Mouse (Mus musculus): ENCODE measurements at regions not wholly inside any gene's neighbourhood (a gene's known extent, or its start where the extent isn't known, plus 50 kb on each side); places are given as distances from the start of the nearest gene placed in this dataset.

DNA sequence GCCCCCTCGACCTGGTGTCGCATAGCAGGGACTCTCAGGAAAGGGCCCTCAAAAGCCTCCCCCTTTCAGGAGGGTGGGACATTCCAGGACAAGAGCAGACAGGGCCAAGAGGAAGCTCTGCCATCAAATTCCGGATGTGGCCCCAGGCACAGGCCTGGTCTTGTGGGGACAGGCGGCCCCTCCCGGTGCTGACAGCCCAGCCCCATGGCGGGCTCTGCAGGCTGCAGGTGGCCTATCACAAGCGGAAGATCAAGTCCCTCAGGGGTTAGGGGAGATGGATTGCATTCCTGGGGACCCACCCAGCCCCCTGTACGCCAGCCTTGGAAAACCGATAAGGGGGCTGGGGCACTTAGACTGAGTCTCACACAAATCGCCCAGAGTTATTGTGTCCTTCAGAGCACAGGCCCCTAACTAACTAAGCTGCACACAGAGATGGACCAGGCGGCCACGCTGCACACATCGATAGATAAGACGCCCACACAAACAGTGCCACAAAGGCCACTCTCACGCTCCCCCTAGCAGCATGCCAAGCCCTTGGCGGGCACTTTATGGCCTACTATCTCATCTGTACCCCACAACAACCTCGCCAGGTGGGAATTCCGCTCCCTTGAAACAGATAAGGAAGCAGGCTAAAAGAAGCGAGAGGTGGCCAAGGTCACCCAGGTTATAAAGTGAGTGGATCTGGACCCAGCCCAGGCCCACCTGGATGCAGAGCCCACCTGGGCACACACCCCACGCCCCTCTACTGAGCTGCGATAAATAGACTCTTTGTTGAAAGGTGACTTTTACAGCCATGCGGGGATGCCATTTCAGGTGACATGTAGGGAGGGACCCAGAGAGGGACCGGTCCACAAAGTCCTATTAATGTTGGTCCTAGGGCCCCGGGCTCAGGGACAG lies 55.5 kb downstream of the Gm5294 start:
- WGBS: 82% methylated on average over 24 of the region's 24 CpGs

DNA sequence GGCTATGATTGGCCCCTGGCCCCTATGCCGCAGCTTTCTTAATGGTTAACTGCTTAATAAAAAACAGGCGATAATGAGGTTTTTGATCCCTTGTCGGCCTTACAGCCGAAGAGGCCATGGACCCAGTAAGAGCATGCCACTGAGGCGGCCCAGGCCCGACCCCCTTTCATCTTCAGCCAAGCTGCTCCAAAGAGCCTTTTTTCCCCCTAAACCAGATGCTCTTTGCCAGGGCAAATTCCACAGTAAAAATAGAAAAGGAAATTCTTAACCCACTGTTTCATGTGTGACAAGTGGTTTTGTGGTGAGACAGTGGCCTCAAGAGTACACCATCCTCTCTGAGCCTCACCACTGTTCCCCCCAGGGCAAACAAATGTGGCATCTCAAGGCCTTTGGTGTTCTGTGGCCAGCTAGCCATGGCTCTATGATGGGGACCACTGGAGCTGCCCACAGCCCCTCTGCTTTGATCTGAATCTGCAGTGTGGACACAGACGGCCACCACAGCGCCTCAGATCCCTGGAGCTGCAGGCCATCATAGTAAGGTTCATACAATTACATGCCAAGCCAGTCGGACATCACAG lies 61.9 kb downstream of the Gm5294 start:
- ATAC-seq: no peak
- no peaks in the 10 kb centered on the region for H3K4me1 ChIP-seq (replicated peaks)
- H3K4me3 ChIP-seq (replicated peaks): no peak overlapping the region
- 59% methylated on average over 9 of the region's 9 CpGs for WGBS
- H3K36me3 ChIP-seq: no peaks in the 10 kb centered on the region
- H3K9ac ChIP-seq (replicated peaks): no peak overlapping the region
- no peaks in the 10 kb centered on the region for H3K27me3 ChIP-seq
- H3K9me3 ChIP-seq: no peaks in the 10 kb centered on the region
- H3K27ac ChIP-seq: no peak overlapping the region
- no peak overlapping the region for H3K4me2 ChIP-seq (replicated peaks)

More for the DNA sequence above, 55.5 kb downstream of the Gm5294 start:
- no peak overlapping the region for H3K4me3 ChIP-seq (replicated peaks)
- H3K27me3 ChIP-seq: no peaks in the 10 kb centered on the region
- H3K36me3 ChIP-seq: no peaks in the 10 kb centered on the region
- no peak overlapping the region for H3K4me2 ChIP-seq (replicated peaks)
- no peak overlapping the region for H3K27ac ChIP-seq
- no peak overlapping the region for H3K9ac ChIP-seq (replicated peaks)
- no peaks in the 10 kb centered on the region for H3K9me3 ChIP-seq
- ATAC-seq: no peak
- H3K4me1 ChIP-seq (replicated peaks): no peaks in the 10 kb centered on the region

DNA sequence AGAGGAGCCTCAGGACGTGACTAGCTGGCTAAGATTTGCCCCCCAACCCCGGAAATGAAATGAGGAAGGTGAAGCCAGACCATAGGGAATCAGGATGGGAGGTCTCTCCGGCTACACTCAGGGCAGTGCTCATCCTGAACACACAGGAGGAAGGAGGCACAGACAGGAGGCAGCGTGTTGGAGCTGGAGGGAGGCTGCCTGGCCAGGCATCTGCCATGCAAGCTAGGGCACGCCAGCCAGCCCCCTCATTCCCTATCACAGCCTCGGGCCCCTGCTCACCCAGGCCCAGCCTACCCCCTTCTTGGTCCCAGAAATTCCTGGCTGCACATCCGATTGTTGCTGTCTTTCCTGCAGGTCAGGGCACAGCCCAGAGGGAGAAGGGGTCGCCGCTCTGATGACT lies 63.7 kb downstream of the Gm5294 start:
- 84% methylated on average over 9 of the region's 9 CpGs for WGBS
- H3K9ac ChIP-seq (replicated peaks): no peak overlapping the region
- no peak overlapping the region for H3K27ac ChIP-seq
- no peak for ATAC-seq
- H3K4me2 ChIP-seq (replicated peaks): no peak overlapping the region
- no peaks in the 10 kb centered on the region for H3K36me3 ChIP-seq
- no peaks in the 10 kb centered on the region for H3K4me1 ChIP-seq (replicated peaks)
- H3K4me3 ChIP-seq (replicated peaks): no peak overlapping the region
- no peaks in the 10 kb centered on the region for H3K27me3 ChIP-seq
- no peaks in the 10 kb centered on the region for H3K9me3 ChIP-seq

DNA sequence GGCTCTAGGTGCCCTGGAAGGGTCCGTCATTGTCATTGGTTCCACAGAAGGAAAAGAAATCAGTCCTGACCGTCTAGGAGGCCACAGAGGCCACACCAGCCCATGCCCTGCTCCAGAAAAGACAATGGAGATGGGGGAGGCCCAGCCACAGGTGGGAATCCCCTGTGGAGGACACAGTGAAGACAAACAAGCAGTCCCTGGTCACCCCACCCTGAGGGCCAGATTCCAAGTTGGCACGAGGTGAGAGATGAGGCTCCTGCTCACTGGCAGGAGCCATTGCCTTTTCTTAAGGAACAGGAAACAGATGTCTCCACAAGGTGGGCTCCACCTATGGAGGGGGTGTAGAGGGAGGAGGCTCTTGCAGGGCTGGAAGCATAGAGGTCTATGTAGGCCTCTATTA lies 66.0 kb downstream of the Gm5294 start:
- Histone ChIP-seq H3K27me3 (no peaks in the 10 kb centered on the region), H3K36me3 (no peaks in the 10 kb centered on the region), H3K9ac (replicated peaks) (no peak overlapping the region), H3K4me3 (replicated peaks) (no peak overlapping the region), H3K4me2 (replicated peaks) (no peak overlapping the region), H3K4me1 (replicated peaks) (no peaks in the 10 kb centered on the region), H3K27ac (no peak overlapping the region), H3K9me3 (no peaks in the 10 kb centered on the region)
- no peak for ATAC-seq
- WGBS: 77% methylated on average over 3 of the region's 3 CpGs

DNA sequence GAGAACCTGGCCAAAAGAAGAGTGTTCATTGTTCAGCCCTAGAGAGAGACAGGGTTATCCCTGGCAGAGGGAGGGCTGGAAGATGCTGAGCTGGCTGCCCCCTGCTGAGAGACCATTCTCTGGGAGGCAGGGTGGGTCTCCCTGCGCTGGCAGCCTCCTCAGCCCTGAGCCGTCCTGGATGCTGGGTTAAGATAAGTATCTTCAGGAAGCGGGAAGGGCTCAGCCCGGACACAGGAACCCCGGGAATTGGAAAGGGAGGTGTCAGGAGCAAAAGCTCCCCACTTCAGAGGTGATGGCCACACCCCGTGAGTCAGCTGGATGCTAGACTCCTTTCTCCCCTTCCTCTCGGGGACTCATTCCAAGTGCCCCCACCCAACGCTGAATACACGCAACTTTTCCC lies 68.9 kb downstream of the Gm5294 start:
- Histone ChIP-seq H3K27ac (no peak overlapping the region), H3K9ac (replicated peaks) (no peak overlapping the region), H3K36me3 (no peaks in the 10 kb centered on the region), H3K4me1 (replicated peaks) (no peaks in the 10 kb centered on the region), H3K4me2 (replicated peaks) (no peak overlapping the region), H3K27me3 (no peaks in the 10 kb centered on the region), H3K9me3 (no peaks in the 10 kb centered on the region), H3K4me3 (replicated peaks) (no peak overlapping the region)
- 62% methylated on average over 9 of the region's 9 CpGs for WGBS
- no peak for ATAC-seq

DNA sequence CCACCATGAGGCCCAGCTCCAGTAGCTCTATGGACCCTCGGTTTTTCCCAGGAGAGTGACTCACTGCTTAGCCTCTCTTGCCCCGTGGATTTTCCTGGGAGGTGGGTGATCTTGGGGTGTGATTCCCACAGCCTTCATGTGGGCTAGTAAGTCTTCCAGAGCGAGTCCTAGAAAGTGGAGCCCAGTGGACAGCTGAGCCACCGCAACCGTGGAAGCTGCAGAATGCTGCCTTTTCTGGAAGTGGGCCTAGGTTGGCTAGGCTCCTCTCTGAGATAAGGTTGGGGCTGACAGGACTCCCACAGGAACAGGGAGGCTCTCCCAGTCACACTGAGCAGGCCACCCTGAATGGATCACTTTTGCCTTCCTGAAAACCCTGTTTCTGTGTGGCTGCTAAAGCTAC lies 69.9 kb downstream of the Gm5294 start:
- Histone ChIP-seq H3K4me2 (replicated peaks) (no peak overlapping the region), H3K27me3 (no peaks in the 10 kb centered on the region), H3K4me3 (replicated peaks) (no peak overlapping the region), H3K36me3 (no peaks in the 10 kb centered on the region), H3K4me1 (replicated peaks) (no peaks in the 10 kb centered on the region), H3K9me3 (no peaks in the 10 kb centered on the region), H3K27ac (no peak overlapping the region), H3K9ac (replicated peaks) (no peak overlapping the region)
- no peak for ATAC-seq
- WGBS: 91% methylated on average over 5 of the region's 5 CpGs

DNA sequence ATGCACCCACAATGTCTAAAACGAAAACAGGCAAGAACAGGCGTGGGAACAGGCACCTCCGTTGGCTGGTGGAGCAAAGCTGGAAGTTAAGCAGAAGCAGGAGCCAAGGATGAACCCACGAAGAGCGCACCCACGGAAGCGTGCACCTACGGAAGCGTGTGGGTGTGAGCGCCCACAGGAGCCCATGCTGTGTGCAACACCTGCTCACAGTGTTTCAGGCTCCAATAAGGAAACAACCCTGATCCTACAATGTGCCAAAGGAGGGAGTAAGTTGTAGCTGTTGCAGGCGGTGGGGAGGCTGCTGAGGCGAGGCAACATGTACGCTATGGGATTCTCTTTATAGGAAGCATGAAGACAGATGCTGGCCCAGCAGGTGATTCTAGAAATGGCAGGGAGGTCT lies 74.6 kb downstream of the Gm5294 start:
- 93% methylated on average over 13 of the region's 13 CpGs for WGBS
- H3K36me3 ChIP-seq: no peaks in the 10 kb centered on the region
- no peak overlapping the region for H3K27ac ChIP-seq
- H3K27me3 ChIP-seq: no peaks in the 10 kb centered on the region
- no peak overlapping the region for H3K4me2 ChIP-seq (replicated peaks)
- no peak for ATAC-seq
- H3K9me3 ChIP-seq: no peaks in the 10 kb centered on the region
- 0 out of 2 replicates have a peak, but pooled peaks cover 4% of the 10 kb centered on the region for H3K4me1 ChIP-seq (replicated peaks)
- no peak overlapping the region for H3K4me3 ChIP-seq (replicated peaks)
- no peak overlapping the region for H3K9ac ChIP-seq (replicated peaks)

DNA sequence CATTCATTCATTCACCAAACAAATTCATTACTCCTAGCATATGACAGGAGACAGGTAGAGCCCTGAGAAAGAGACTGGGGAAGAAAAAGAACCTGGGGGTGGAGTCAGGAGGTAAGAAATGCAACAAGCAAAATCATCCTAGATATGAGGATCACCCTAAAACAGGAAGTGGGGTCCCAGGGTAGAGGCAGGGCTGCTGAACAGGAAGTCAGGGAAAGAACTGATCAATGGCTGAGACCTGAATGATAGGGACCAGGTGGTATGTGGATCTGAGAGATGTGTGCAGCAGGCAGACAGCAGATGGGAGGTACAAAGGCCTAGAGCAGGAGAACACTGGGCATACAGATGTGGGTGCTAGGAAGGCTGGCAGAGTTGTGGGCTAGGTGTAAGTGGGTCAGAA lies 77.4 kb downstream of the Gm5294 start:
- Histone ChIP-seq H3K4me3 (replicated peaks) (no peak overlapping the region), H3K27ac (no peak overlapping the region)
- no peak for ATAC-seq

DNA sequence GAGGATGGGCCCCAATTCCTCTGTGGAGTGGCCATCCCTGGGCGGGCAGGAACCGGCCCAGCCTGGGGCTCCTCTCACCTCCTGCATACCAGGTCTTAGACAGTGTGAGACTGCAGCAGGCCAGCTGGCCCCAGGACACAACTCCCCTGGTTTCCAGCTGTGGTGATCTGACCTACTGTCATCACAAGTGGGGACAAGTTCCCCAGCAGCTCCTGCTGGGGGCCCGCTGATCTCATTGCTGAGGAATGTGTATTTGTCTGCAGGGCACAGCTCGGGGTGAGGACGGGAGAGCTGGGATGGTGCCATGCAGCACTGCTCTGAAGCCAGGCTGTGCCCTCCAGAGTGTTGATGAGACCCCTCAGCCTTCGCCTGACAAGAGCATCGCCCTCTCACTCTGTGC lies 78.6 kb downstream of the Gm5294 start:
- 69% methylated on average over 7 of the region's 7 CpGs for WGBS
- ATAC-seq: no peak
- no peaks in the 10 kb centered on the region for H3K9me3 ChIP-seq
- H3K4me1 ChIP-seq (replicated peaks): 0 out of 2 replicates have a peak, but pooled peaks cover 4% of the 10 kb centered on the region
- H3K27me3 ChIP-seq: no peaks in the 10 kb centered on the region
- H3K4me2 ChIP-seq (replicated peaks): no peak overlapping the region
- H3K4me3 ChIP-seq (replicated peaks): no peak overlapping the region
- no peaks in the 10 kb centered on the region for H3K36me3 ChIP-seq
- no peak overlapping the region for H3K27ac ChIP-seq
- H3K9ac ChIP-seq (replicated peaks): no peak overlapping the region

More for the DNA sequence above, 77.4 kb downstream of the Gm5294 start:
- Histone ChIP-seq H3K9ac (replicated peaks) (no peak overlapping the region), H3K4me2 (replicated peaks) (no peak overlapping the region), H3K9me3 (no peaks in the 10 kb centered on the region), H3K4me1 (replicated peaks) (0 out of 2 replicates have a peak, but pooled peaks cover 4% of the 10 kb centered on the region), H3K27me3 (no peaks in the 10 kb centered on the region), H3K36me3 (no peaks in the 10 kb centered on the region)

DNA sequence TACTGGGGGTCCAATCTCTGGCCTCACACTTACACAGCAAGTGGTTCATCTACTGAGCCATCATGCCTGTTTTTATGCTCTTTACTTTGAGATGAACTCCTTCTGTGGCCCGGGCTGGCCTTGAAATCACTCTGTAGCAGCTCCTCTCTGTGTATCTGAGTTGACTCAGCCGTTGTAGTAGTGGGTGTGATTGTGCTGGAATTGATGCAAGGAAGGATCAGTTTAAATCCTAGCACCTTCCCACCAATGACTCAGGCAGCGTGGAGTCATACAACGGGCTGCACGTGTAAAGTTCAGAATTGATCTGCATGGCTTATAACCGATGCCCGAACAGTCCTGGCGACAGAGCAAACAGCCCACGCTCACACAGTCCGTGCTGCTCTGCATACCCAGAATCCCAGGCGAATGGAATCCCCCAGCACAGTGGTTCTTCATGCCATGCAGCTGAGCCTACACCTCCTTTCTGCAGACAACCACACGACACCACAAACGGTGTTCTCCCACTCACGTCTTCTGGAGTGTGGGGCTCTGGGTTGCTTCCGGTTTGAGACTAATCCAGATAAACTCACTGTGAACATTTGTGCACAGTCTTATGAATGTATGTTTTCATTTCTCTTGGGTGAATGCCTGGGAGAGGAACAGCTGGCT lies 81.2 kb downstream of the Gm5294 start:
- Histone ChIP-seq H3K9ac (replicated peaks) (no peak overlapping the region), H3K36me3 (no peaks in the 10 kb centered on the region), H3K4me1 (replicated peaks) (0 out of 2 replicates have a peak, but pooled peaks cover 4% of the 10 kb centered on the region), H3K27me3 (no peaks in the 10 kb centered on the region), H3K4me3 (replicated peaks) (no peak overlapping the region), H3K4me2 (replicated peaks) (no peak overlapping the region), H3K9me3 (no peaks in the 10 kb centered on the region), H3K27ac (no peak overlapping the region)
- 88% methylated on average over 15 of the region's 15 CpGs for WGBS
- no peak for ATAC-seq

DNA sequence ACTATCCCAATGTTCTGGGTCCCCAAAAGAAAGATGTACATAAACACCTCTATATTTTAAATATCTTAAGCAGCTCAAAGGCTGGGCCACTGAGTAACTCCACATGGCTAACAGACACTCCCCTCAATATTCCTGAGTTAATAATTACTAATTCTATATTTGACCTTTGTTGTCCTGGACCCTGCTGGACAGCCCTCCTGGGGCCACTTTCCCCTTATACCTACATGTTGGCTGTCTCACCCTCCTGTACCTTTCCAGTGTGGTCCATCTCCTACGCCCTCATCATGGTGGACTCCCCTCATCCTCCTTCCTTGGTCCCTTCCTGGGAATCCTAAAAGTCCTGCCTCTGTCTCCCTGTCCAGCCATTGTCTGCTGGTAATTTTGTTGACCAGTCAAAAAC lies 82.4 kb downstream of the Gm5294 start:
- H3K9me3 ChIP-seq: no peaks in the 10 kb centered on the region
- no peaks in the 10 kb centered on the region for H3K27me3 ChIP-seq
- H3K4me3 ChIP-seq (replicated peaks): no peak overlapping the region
- 0 out of 2 replicates have a peak, but pooled peaks cover 4% of the 10 kb centered on the region for H3K4me1 ChIP-seq (replicated peaks)
- H3K4me2 ChIP-seq (replicated peaks): no peak overlapping the region
- H3K9ac ChIP-seq (replicated peaks): no peak overlapping the region
- ATAC-seq: no peak
- H3K27ac ChIP-seq: no peak overlapping the region
- no peaks in the 10 kb centered on the region for H3K36me3 ChIP-seq
- WGBS: 88% methylated on average over 1 of the region's 1 CpGs

Measured in midbrain, embryonic 13.5 days (tissue).